Mouse (Mus musculus) intestine, embryonic 15.5 days (tissue): ENCODE measurements around the gene Cfl1. TPM values are rescaled to one million over a fixed set of nuclear protein-coding genes. Genes with fewer than 3 reads are reported as not detected.

Experiments
- ATAC-seq: fragments of 200-750 bp; cut with Nextera tagmentation; 2 replicates; pipeline ENCODE4 v1.8.0; 2017; ENCODE audit warnings: moderate TSS enrichment, moderate library complexity
- H3K27ac ChIP-seq: fragments of 300-500 bp; sonication (generic); 2 replicates; pipeline ENCODE4 v1.5.1; 2015; ENCODE audit warnings: mild to moderate bottlenecking, inconsistent platforms
- H3K27me3 ChIP-seq: fragments of 300-500 bp; sonication (generic); replicated peaks from 2 replicates; pipeline ENCODE4 v1.6.1; 2015; ENCODE audit warnings: inconsistent platforms
- H3K36me3 ChIP-seq: fragments of 300-500 bp; sonication (generic); 2 replicates; pipeline ENCODE4 v1.6.1; 2015; ENCODE audit warnings: inconsistent platforms
- H3K4me1 ChIP-seq: fragments of 300-500 bp; sonication (generic); replicated peaks from 2 replicates; pipeline ENCODE4 v1.6.1; 2015; ENCODE audit warnings: inconsistent platforms
- H3K4me2 ChIP-seq: fragments of 300-500 bp; sonication (generic); replicated peaks from 2 replicates; pipeline ENCODE4 v1.6.1; 2015; ENCODE audit warnings: mild to moderate bottlenecking, inconsistent platforms
- H3K4me3 ChIP-seq: fragments of 300-500 bp; sonication (generic); replicated peaks from 2 replicates; pipeline ENCODE4 v1.5.1; 2015; ENCODE audit warnings: inconsistent platforms
- H3K9ac ChIP-seq: fragments of 300-500 bp; sonication (generic); 2 replicates; pipeline ENCODE4 v1.6.1; 2015; ENCODE audit warnings: inconsistent platforms
- H3K9me3 ChIP-seq: fragments of 300-500 bp; sonication (generic); 2 replicates; pipeline ENCODE4 v1.6.1; 2016; ENCODE audit warnings: inconsistent platforms
- WGBS: fragments of 180-500 bp; shearing (Covaris S2); methylation state at CpG from one replicate; pipeline ENCODE4 v1.1.7; 2015; 5-methylcytosine and 5-hydroxymethylcytosine counted together
- polyA plus RNA-seq: library from polyadenylated mRNA; unstranded; fragments of >200 nt; fragmentation: Nextera tagmentation; extraction: Ambion mirVana; gene quantifications from 2 replicates; pipeline ENCODE4 v1.2.1, GENCODE M21; 2015

The Cfl1 gene
- polyA plus RNA-seq, 1 experiment from 2014 or later = 2,514 TPM

- no peaks in the 10 kb centered on the region for H3K27me3 ChIP-seq
- H3K36me3 ChIP-seq = no peaks in the 10 kb centered on the region
- H3K4me2 ChIP-seq = peak overlapping the region; percentile 98
- H3K4me1 ChIP-seq = peaks cover 32% of the 10 kb centered on the region
- H3K4me3 ChIP-seq = peak overlapping the region; percentile 88
- H3K27ac ChIP-seq = peak overlapping the region; percentile 92
- ATAC-seq = peak; percentile 91
- peak overlapping the region; percentile 90 for H3K9ac ChIP-seq
- H3K9me3 ChIP-seq = no peaks in the 10 kb centered on the region
- WGBS = under 1% methylated on average over 70 of the region's 70 CpGs
These were observed 33.1 kb upstream of the Cfl1 start for GRCm38 (mm10) chr19:5456922-5457745.

GRCm38 (mm10) chr19:5457746-5458442 is 32.4 kb upstream of the Cfl1 start, which contains the start of gene Ccdc85b:
TSS of gene Ccdc85b (minus strand) at chr19:5457894.
- peak within 1 kb of the TSS; percentile 90 for H3K9ac ChIP-seq
- H3K27ac ChIP-seq = peak within 1 kb of the TSS; percentile 92
- peak within 1 kb of the TSS; percentile 88 for H3K4me3 ChIP-seq
- H3K36me3 ChIP-seq = no peaks in the 10 kb centered on the region; the same call in 1 of the 2 replicates
- peak within 1 kb of the TSS; percentile 98 for H3K4me2 ChIP-seq
- no peak; the same call in 1 of the 2 replicates for ATAC-seq
- 13% methylated on average over 14 of the region's 14 CpGs for WGBS
- H3K4me1 ChIP-seq = peaks cover 32% of the 10 kb centered on the region
- H3K9me3 ChIP-seq = no peaks in the 10 kb centered on the region
- no peaks in the 10 kb centered on the region for H3K27me3 ChIP-seq

- Histone ChIP-seq H3K27me3 (no peaks in the 10 kb centered on the region), H3K9me3 (no peaks in the 10 kb centered on the region), H3K9ac (no peak overlapping the region), H3K4me2 (no peak overlapping the region; the same call in 1 of the 2 replicates), H3K4me1 (peaks cover 32% of the 10 kb centered on the region), H3K36me3 (peaks cover 3% of the 10 kb centered on the region; the same call in 1 of the 2 replicates), H3K27ac (no peak overlapping the region), H3K4me3 (no peak overlapping the region)
- ATAC-seq = no peak
- 63% methylated on average over 7 of the region's 7 CpGs for WGBS
These were observed 31.2 kb upstream of the Cfl1 start for GRCm38 (mm10) chr19:5459019-5459418.

GRCm38 (mm10) chr19:5459896-5460295 is 30.4 kb upstream of the Cfl1 start:
- 22% methylated on average over 3 of the region's 3 CpGs for WGBS
- H3K4me1 ChIP-seq = peaks cover 27% of the 10 kb centered on the region
- no peak for ATAC-seq

GRCm38 (mm10) chr19:5460465-5460911 is 29.8 kb upstream of the Cfl1 start, which contains the start of gene Fibp:
TSS of gene Fibp (plus strand) at chr19:5460615.
- ATAC-seq = peak; percentile 79
- Histone ChIP-seq H3K4me1 (peaks cover 21% of the 10 kb centered on the region), H3K9me3 (no peaks in the 10 kb centered on the region), H3K36me3 (peaks cover 9% of the 10 kb centered on the region; the same call in 1 of the 2 replicates), H3K27me3 (no peaks in the 10 kb centered on the region), H3K27ac (peak within 1 kb of the TSS; percentile 54), H3K4me3 (peak within 1 kb of the TSS; percentile 58), H3K4me2 (peak within 1 kb of the TSS; percentile 72), H3K9ac (peak within 1 kb of the TSS; percentile 73)
- WGBS = 0% methylated on average over 32 of the region's 32 CpGs

More at GRCm38 (mm10) chr19:5459896-5460295, 30.4 kb upstream of the Cfl1 start:
- peak overlapping the region; percentile 72 for H3K4me2 ChIP-seq
- H3K36me3 ChIP-seq = peaks cover 3% of the 10 kb centered on the region; the same call in 1 of the 2 replicates
- peak overlapping the region; percentile 58 for H3K4me3 ChIP-seq
- H3K9me3 ChIP-seq = no peaks in the 10 kb centered on the region
- no peaks in the 10 kb centered on the region for H3K27me3 ChIP-seq
- H3K9ac ChIP-seq = peak overlapping the region; percentile 46
- H3K27ac ChIP-seq = no peak overlapping the region

- 76% methylated on average over 6 of the region's 6 CpGs for WGBS
- H3K27ac ChIP-seq = no peak overlapping the region
- no peaks in the 10 kb centered on the region for H3K27me3 ChIP-seq
- H3K9me3 ChIP-seq = no peaks in the 10 kb centered on the region
- H3K4me1 ChIP-seq = peaks cover 13% of the 10 kb centered on the region
- ATAC-seq = no peak
- peak overlapping the region; percentile 72 for H3K4me2 ChIP-seq
- H3K4me3 ChIP-seq = peak overlapping the region; percentile 58
- no peak overlapping the region for H3K9ac ChIP-seq
- H3K36me3 ChIP-seq = peaks cover 17% of the 10 kb centered on the region; the same call in 1 of the 2 replicates
These were observed 28.8 kb upstream of the Cfl1 start for GRCm38 (mm10) chr19:5461411-5461810.

GRCm38 (mm10) chr19:5463212-5463611 is 27.0 kb upstream of the Cfl1 start:
- 89% methylated on average over 9 of the region's 9 CpGs for WGBS
- ATAC-seq = no peak
- Histone ChIP-seq H3K9ac (no peak overlapping the region), H3K4me1 (peaks cover 6% of the 10 kb centered on the region), H3K27ac (no peak overlapping the region), H3K27me3 (no peaks in the 10 kb centered on the region), H3K9me3 (no peaks in the 10 kb centered on the region), H3K36me3 (peaks cover 25% of the 10 kb centered on the region; the same call in 1 of the 2 replicates), H3K4me3 (no peak overlapping the region), H3K4me2 (no peak overlapping the region)

GRCm38 (mm10) chr19:5463791-5464562 is 26.3 kb upstream of the Cfl1 start:
- peaks cover 25% of the 10 kb centered on the region; the same call in 1 of the 2 replicates for H3K36me3 ChIP-seq
- H3K4me2 ChIP-seq = peak overlapping the region; percentile 47
- H3K9me3 ChIP-seq = no peaks in the 10 kb centered on the region
- peak overlapping the region; percentile 19 for H3K4me3 ChIP-seq
- peak overlapping the region; percentile 22; the same call in 1 of the 2 replicates for H3K9ac ChIP-seq
- no peak for ATAC-seq
- H3K4me1 ChIP-seq = peaks cover 5% of the 10 kb centered on the region
- no peaks in the 10 kb centered on the region for H3K27me3 ChIP-seq
- 43% methylated on average over 15 of the region's 15 CpGs for WGBS
- 0 out of 2 replicates have a peak overlapping the region, but pooled peaks have one; percentile 42 for H3K27ac ChIP-seq

- no peak overlapping the region for H3K4me2 ChIP-seq
- ATAC-seq = no peak
- 95% methylated on average over 8 of the region's 8 CpGs for WGBS
- H3K27me3 ChIP-seq = no peaks in the 10 kb centered on the region
- no peaks in the 10 kb centered on the region for H3K9me3 ChIP-seq
- H3K4me1 ChIP-seq = peaks cover 5% of the 10 kb centered on the region
- no peak overlapping the region for H3K27ac ChIP-seq
- H3K36me3 ChIP-seq = peaks cover 25% of the 10 kb centered on the region; the same call in 1 of the 2 replicates
- H3K4me3 ChIP-seq = no peak overlapping the region
- H3K9ac ChIP-seq = no peak overlapping the region
These were observed 25.2 kb upstream of the Cfl1 start for GRCm38 (mm10) chr19:5465037-5465436.

GRCm38 (mm10) chr19:5466916-5467500 is 23.2 kb upstream of the Cfl1 start:
- WGBS = 92% methylated on average over 6 of the region's 6 CpGs
- ATAC-seq = no peak
- no peak overlapping the region for H3K9ac ChIP-seq
- H3K4me1 ChIP-seq = no peaks in the 10 kb centered on the region; the same call in 1 of the 2 replicates
- no peaks in the 10 kb centered on the region for H3K9me3 ChIP-seq
- H3K27ac ChIP-seq = no peak overlapping the region
- H3K27me3 ChIP-seq = no peaks in the 10 kb centered on the region
- no peak overlapping the region for H3K4me2 ChIP-seq
- H3K4me3 ChIP-seq = no peak overlapping the region
- H3K36me3 ChIP-seq = peaks cover 25% of the 10 kb centered on the region; the same call in 1 of the 2 replicates

- ATAC-seq = no peak
- no peak within 1 kb of the TSS for H3K27ac ChIP-seq
- no peaks in the 10 kb centered on the region; the same call in 1 of the 2 replicates for H3K4me1 ChIP-seq
- WGBS = 46% methylated on average over 5 of the region's 5 CpGs
- H3K27me3 ChIP-seq = no peaks in the 10 kb centered on the region
- H3K9me3 ChIP-seq = no peaks in the 10 kb centered on the region
- no peak within 1 kb of the TSS for H3K4me3 ChIP-seq
- peaks cover 23% of the 10 kb centered on the region; the same call in 1 of the 2 replicates for H3K36me3 ChIP-seq
- 0 out of 2 replicates have a peak within 1 kb of the TSS, but pooled peaks have one; percentile 17 for H3K9ac ChIP-seq
- no peak within 1 kb of the TSS for H3K4me2 ChIP-seq
These were observed 21.9 kb upstream of the Cfl1 start, which contains the start of gene Ctsw for GRCm38 (mm10) chr19:5468374-5468773. TSS of gene Ctsw (minus strand) at chr19:5468507.
